In the genomic region with DNA sequence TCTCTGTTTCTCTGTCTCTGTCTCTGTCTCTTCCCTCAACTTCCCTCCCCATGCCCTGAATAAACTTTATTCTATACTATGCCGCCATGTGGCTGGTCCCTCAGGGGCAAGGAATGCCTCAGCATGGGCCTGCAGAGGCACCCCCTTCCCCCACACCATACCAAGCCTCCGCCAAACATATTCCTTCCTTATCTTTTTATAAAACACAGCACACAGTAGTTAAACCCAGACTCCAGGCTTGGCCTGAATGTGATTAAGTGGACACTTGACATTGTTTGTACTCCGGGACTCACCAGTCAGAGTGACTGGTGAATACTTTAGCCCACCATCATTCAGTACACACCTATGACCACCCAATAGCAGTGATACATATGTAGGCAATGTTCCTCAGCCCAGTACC, we compare ENCODE assay signal across 15 mouse cellular contexts.
"Had no signal": no experiment of that assay in that cellular context is flagged by ENCODE, and none has a peak within 500 bp of the region (broad histone marks: within the 10 kb centered on the region; RNA-seq: fewer than 3 reads in every experiment).

No protein-coding gene starts in this region.

- H3K4me3 ChIP-seq: neural tube, embryonic 15.5 days; stomach, embryonic 15.5 days had no signal

- H3K4me2 ChIP-seq: neural tube, embryonic 15.5 days; stomach, embryonic 15.5 days had no signal

- H3K4me1 ChIP-seq: stomach, embryonic 15.5 days had no signal

- H3K9me3 ChIP-seq: neural tube, embryonic 15.5 days; stomach, embryonic 15.5 days had no signal

- H3K36me3 ChIP-seq: neural tube, embryonic 15.5 days; stomach, embryonic 15.5 days had no signal

- H3K9ac ChIP-seq: neural tube, embryonic 15.5 days; stomach, embryonic 15.5 days had no signal

- H3K27me3 ChIP-seq: neural tube, embryonic 15.5 days; stomach, embryonic 15.5 days had no signal

- DNase-seq: retina, postnatal 1 day; right cerebral cortex, adult 18-20 months; right cerebral cortex, postnatal 14 days; right cerebral cortex, postnatal 25 days; right cerebral cortex, postnatal 4 days; spleen, adult 18-20 months; thymus, adult 18-20 months; thymus, adult 2 months; thymus, postnatal 14 days; thymus, postnatal 25 days; thymus, postnatal 36 days; thymus, postnatal 4 days had no signal

- H3K27ac ChIP-seq: neural tube, embryonic 15.5 days; stomach, embryonic 15.5 days; stomach, postnatal 0 days had no signal
